Mouse (Mus musculus): ENCODE results near the gene Sbds.

The Sbds gene

GRCm38 (mm10) chr5:130255017-130255720 lies at the start of gene Sbds, which contains the start of gene Tyw1:
Gene Sbds (minus strand): TSS chr5:130255530.
Gene Tyw1 (plus strand): TSS chr5:130255619.
- peak; percentile 97 for DNase-seq (ENCODE audit: low read depth, low spot score)

GRCm38 (mm10) chr5:130303611-130304010 lies 48.3 kb upstream of the Sbds start:
- no peak for DNase-seq (ENCODE audit: low read depth, low spot score)

- DNase-seq (ENCODE audit: low read depth, low spot score): no peak
Measured at GRCm38 (mm10) chr5:130299526-130299925, 44.2 kb upstream of the Sbds start.

- DNase-seq (ENCODE audit: low read depth, low spot score): no peak
Measured at GRCm38 (mm10) chr5:130298831-130299460, 43.6 kb upstream of the Sbds start.

- no peak for DNase-seq (ENCODE audit: low read depth, low spot score)
Measured at GRCm38 (mm10) chr5:130296071-130296470, 40.7 kb upstream of the Sbds start.

- no peak for DNase-seq (ENCODE audit: low read depth, low spot score)
Measured at GRCm38 (mm10) chr5:130294598-130294997, 39.3 kb upstream of the Sbds start.

GRCm38 (mm10) chr5:130293941-130294340 lies 38.6 kb upstream of the Sbds start:
- DNase-seq (ENCODE audit: low read depth, low spot score): no peak

- no peak for DNase-seq (ENCODE audit: low read depth, low spot score)
Measured at GRCm38 (mm10) chr5:130292976-130293375, 37.6 kb upstream of the Sbds start.

- DNase-seq (ENCODE audit: low read depth, low spot score): no peak
Measured at GRCm38 (mm10) chr5:130290775-130291174, 35.4 kb upstream of the Sbds start.

GRCm38 (mm10) chr5:130290242-130290641 lies 34.9 kb upstream of the Sbds start:
- no peak for DNase-seq (ENCODE audit: low read depth, low spot score)

GRCm38 (mm10) chr5:130288106-130288505 lies 32.8 kb upstream of the Sbds start:
- DNase-seq (ENCODE audit: low read depth, low spot score): no peak

GRCm38 (mm10) chr5:130283079-130283732 lies 27.9 kb upstream of the Sbds start:
- no peak for DNase-seq (ENCODE audit: low read depth, low spot score)

GRCm38 (mm10) chr5:130278011-130278472 lies 22.7 kb upstream of the Sbds start:
- DNase-seq (ENCODE audit: low read depth, low spot score): no peak

- no peak for DNase-seq (ENCODE audit: low read depth, low spot score)
Measured at GRCm38 (mm10) chr5:130275509-130275908, 20.2 kb upstream of the Sbds start.

- no peak for DNase-seq (ENCODE audit: low read depth, low spot score)
Measured at GRCm38 (mm10) chr5:130273046-130273445, 17.7 kb upstream of the Sbds start.

- no peak for DNase-seq (ENCODE audit: low read depth, low spot score)
Measured at GRCm38 (mm10) chr5:130272344-130272743, 17.0 kb upstream of the Sbds start.

- no peak for DNase-seq (ENCODE audit: low read depth, low spot score)
Measured at GRCm38 (mm10) chr5:130268976-130269375, 13.6 kb upstream of the Sbds start.

- no peak for DNase-seq (ENCODE audit: low read depth, low spot score)
Measured at GRCm38 (mm10) chr5:130267316-130267715, 12.0 kb upstream of the Sbds start.

- no peak for DNase-seq (ENCODE audit: low read depth, low spot score)
Measured at GRCm38 (mm10) chr5:130266651-130267050, 11.3 kb upstream of the Sbds start.

GRCm38 (mm10) chr5:130264433-130265005 lies 9.2 kb upstream of the Sbds start:
- no peak for DNase-seq (ENCODE audit: low read depth, low spot score)

GRCm38 (mm10) chr5:130263454-130263853 lies 8.1 kb upstream of the Sbds start:
- DNase-seq (ENCODE audit: low read depth, low spot score): no peak

- DNase-seq (ENCODE audit: low read depth, low spot score): no peak
Measured at GRCm38 (mm10) chr5:130257303-130257702, 2.0 kb upstream of the Sbds start.
